Mouse (Mus musculus): ENCODE measurements around the gene A230050P20Rik.

DNA sequence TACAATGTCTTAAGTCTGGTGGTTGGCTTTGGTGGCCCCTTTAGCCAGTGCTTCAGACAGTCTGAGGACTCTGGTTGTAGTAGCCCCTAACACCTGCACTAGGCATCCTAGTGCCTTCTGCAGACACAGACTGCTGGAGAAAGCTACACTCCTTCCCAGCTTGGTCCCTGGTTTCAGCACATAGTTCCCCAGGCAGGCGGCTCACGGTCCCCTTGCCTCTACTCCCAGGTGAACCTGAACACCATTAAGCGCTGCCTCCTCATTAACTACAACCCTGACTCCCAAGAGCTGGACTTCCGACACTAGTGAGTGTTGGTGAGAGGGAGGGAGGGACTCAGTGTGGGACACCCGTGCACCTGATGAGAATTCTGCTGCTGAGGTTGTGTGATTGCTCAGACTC, 22.0 kb downstream of the A230050P20Rik start:
- TF ChIP-seq POLR2A (IDR thresholded peaks at IDR 0.05; ENCODE audit: low read depth, low read length) (no peak), CTCF (IDR thresholded peaks at IDR 0.05; ENCODE audit: extremely low read depth, insufficient read length, insufficient replicate concordance, low read depth, low read length) (no peak)
